Mouse (Mus musculus) left cerebral cortex, adult 9 months (tissue): ENCODE measurements at regions not wholly inside any gene's neighbourhood (a gene's known extent, or its start where the extent isn't known, plus 50 kb on each side); places are given as distances from the start of the nearest gene placed in this dataset.
A peak's percentile ranks its signal among the peaks of the same experiment; 100 is the strongest.

Experiments used
- DNase-seq, 2 experiments: peaks; one replicate each; pipeline ENCODE4 v3.0.0; 2022; ENCODE audit warnings: low spot score in 2 of 2

DNA sequence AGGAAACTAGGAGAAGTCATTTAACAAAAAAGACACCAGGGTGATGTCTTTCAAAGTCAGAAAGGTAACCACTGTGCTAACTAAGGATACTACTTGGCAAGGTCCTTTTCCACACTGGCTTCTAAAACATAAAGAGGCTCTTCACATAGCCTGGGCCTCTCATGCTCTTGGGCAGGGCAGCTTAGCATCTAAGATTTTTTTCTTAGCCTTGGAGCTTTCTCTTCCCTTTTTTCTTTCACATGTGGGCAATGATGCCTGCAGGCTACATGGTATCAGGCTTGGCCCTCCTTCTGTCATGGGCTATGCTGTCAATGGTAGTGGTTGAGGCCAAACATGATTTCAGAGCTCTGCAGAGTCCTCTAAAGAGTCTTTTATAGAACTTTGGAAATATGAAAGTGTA lies 60.6 kb downstream of the Serpinb6d start:
- DNase-seq = no peak

DNA sequence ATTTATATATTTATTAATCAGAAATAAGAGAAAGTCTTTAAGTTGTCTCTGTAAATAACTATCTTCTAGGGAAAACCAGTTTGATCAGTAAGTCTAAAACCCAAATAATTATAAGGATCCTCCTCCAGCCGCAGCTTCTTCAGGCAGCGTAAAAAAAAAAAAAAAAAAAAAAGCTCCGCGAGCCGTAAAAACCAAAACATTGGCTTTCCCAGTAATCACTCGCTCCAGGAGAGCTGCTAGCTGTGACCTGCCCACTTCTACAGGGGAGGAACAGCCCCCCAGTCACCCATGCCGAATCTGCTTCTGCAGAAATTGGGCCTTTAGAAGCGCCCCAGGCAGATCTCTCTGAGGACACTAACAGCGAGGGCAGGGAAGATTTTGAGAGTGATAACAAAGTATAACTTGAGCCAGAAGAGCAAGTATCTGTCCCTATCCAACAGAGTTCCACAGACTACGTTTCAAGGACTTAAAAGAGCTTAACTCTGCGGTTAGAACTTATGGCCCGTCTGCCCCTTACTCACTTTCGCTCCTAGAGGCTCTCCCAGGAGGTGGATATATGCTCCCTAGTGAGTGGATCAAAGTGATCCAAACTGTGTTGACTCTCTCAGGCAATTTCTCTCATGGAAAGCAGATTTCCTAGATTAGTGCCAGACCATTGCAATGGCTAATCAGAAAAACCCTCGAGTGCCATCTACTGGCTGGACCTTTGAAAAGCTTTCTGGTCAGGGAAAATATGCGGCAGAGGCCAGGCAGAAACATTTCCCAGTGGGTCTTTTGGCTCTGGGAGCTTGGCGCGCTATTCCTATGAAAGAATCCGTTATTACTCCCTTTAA lies 80.7 kb downstream of the Serpinb6e start:
- peak in 1 of 2 experiments; percentile 72 for DNase-seq

DNA sequence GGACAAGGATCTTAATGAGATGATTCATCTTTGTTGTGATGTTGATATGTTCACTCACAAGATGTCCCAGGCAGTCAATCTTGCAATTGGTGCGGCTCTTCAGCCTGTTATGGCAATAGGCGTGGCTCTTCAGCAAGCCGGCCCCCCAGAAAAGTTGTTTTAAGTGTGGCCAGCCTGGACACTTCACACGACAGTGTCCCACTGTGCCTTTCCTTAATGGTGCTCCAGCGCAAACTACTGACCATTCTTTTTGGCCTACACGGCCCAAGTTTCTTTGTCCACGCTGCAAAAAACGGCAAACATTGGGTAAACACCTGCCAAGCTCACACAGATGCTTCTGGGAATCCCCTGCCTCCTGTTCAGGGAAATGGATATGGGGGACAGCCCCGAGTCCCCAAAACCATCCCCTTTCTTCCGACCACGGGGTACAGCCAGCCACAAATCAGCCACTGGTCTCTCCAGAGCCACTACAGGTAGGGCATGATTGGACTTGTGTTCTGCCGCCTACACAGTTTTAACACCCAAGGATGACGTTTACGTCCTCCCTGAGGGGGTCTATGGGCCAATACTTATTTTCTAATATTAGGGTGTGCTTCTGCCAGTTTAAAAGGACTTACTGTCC lies 79.8 kb downstream of the Serpinb6e start:
- no peak for DNase-seq
